24 mouse cellular contexts compared by ENCODE assay signal in genomic region chr13:96073555-96073954, GRCm38 (mm10). TPM values are rescaled to one million over a fixed set of nuclear protein-coding genes. Genes with fewer than 3 reads are reported as not detected.
A peak's percentile ranks its signal among the peaks of the same experiment; 100 is the strongest.
DNase-seq lines count a peak whose midpoint lies in the region; ATAC-seq and TF ChIP-seq lines count a peak whose summit lies in the region.
"Had no signal": no experiment of that assay in that cellular context is flagged by ENCODE, and none has a peak within 500 bp of the region (broad histone marks: within the 10 kb centered on the region; RNA-seq: fewer than 3 reads in every experiment).

No protein-coding gene starts in this region.

- DNase-seq in adrenal gland, adult (ENCODE audit: inconsistent age in 2 of 2, low spot score in 1 of 2), result peak; percentile 7 to 41
- DNase-seq in adrenal gland, postnatal 4 days (ENCODE audit: low spot score in 2 of 2), result no peak
- DNase-seq in hindbrain, embryonic 11.5 days (ENCODE audit: low spot score), result no peak
- DNase-seq in midbrain, embryonic 14.5 days, result peak; percentile 48
- DNase-seq in midbrain, embryonic 10.5 days (ENCODE audit: low spot score), result no peak
- peak; percentile 59 for DNase-seq in brain, embryonic 14.5 days (ENCODE audit: low read depth)
- no peak for DNase-seq in spleen, postnatal 36 days (ENCODE audit: low spot score in 2 of 2)
- DNase-seq: cerebellum, postnatal 36 days; kidney, adult 2 months; kidney, postnatal 14 days; lung, adult 2 months; thymus, adult 18-20 months had no signal

- no peaks in the 10 kb centered on the region; the same call in 1 of the 2 replicates for H3K9me3 ChIP-seq in hindbrain, embryonic 16.5 days (ENCODE audit: control insufficient read depth, low read length)
- H3K9me3 ChIP-seq in hindbrain, embryonic 11.5 days (ENCODE audit: control insufficient read depth, low read length), result no peaks in the 10 kb centered on the region
- H3K9me3 ChIP-seq in midbrain, embryonic 14.5 days (ENCODE audit: control insufficient read depth, low read length), result no peaks in the 10 kb centered on the region
- H3K9me3 ChIP-seq in midbrain, embryonic 10.5 days (replicated peaks), result no peaks in the 10 kb centered on the region
- H3K9me3 ChIP-seq: neural tube, embryonic 15.5 days had no signal

- H3K9ac ChIP-seq in hindbrain, embryonic 16.5 days (ENCODE audit: low read depth, low read length), result no peak overlapping the region
- no peak overlapping the region for H3K9ac ChIP-seq in hindbrain, embryonic 11.5 days (ENCODE audit: low read depth, low read length)
- H3K9ac ChIP-seq in midbrain, embryonic 14.5 days (replicated peaks; ENCODE audit: low read length), result no peak overlapping the region
- H3K9ac ChIP-seq: neural tube, embryonic 15.5 days had no signal

- ATAC-seq in hindbrain, embryonic 16.5 days, result 0 out of 2 replicates have a peak, but pooled peaks have one; percentile 64
- no peak for ATAC-seq in hindbrain, embryonic 11.5 days (ENCODE audit: low FRiP score)
- ATAC-seq in midbrain, embryonic 14.5 days (ENCODE audit: low FRiP score, low TSS enrichment), result no peak
- ATAC-seq: CD4-positive, CD25-positive, alpha-beta regulatory T cell, adult 4 months had no signal

- no peak for TF ChIP-seq CTCF in brain, embryonic 14.5 days (IDR thresholded peaks at IDR 0.05; ENCODE audit: borderline replicate concordance, extremely low read depth, insufficient read depth, insufficient read length)

- H3K4me3 ChIP-seq in hindbrain, embryonic 16.5 days (ENCODE audit: low read length), result no peak overlapping the region
- no peak overlapping the region for H3K4me3 ChIP-seq in hindbrain, embryonic 11.5 days (ENCODE audit: low read depth, low read length)
- no peak overlapping the region for H3K4me3 ChIP-seq in midbrain, embryonic 14.5 days (replicated peaks; ENCODE audit: low read depth, low read length)
- H3K4me3 ChIP-seq in midbrain, embryonic 10.5 days, result no peak overlapping the region
- H3K4me3 ChIP-seq: neural tube, embryonic 15.5 days had no signal

- TF ChIP-seq POLR2A in brain, embryonic 14.5 days (IDR thresholded peaks at IDR 0.05; ENCODE audit: borderline replicate concordance, extremely low read depth, insufficient read depth, insufficient read length, poor library complexity, severe bottlenecking), result no peak

- H3K27ac ChIP-seq in hindbrain, embryonic 16.5 days (ENCODE audit: low read depth, low read length), result no peak overlapping the region
- no peak overlapping the region for H3K27ac ChIP-seq in hindbrain, embryonic 11.5 days (ENCODE audit: low read depth, low read length)
- H3K27ac ChIP-seq in midbrain, embryonic 14.5 days (replicated peaks; ENCODE audit: low read depth, low read length), result no peak overlapping the region
- no peak overlapping the region for H3K27ac ChIP-seq in midbrain, embryonic 10.5 days (replicated peaks)
- H3K27ac ChIP-seq: macrophage; neural tube, embryonic 15.5 days had no signal

- H3K4me2 ChIP-seq in hindbrain, embryonic 16.5 days (ENCODE audit: low read length), result no peak overlapping the region
- H3K4me2 ChIP-seq in hindbrain, embryonic 11.5 days (replicated peaks; ENCODE audit: low read depth, low read length), result no peak overlapping the region
- H3K4me2 ChIP-seq in midbrain, embryonic 14.5 days (ENCODE audit: low read length), result no peak overlapping the region
- H3K4me2 ChIP-seq: neural tube, embryonic 15.5 days had no signal

- no peaks in the 10 kb centered on the region for H3K36me3 ChIP-seq in hindbrain, embryonic 16.5 days (ENCODE audit: control insufficient read depth, insufficient read depth, low read length)
- no peaks in the 10 kb centered on the region for H3K36me3 ChIP-seq in hindbrain, embryonic 11.5 days (ENCODE audit: control insufficient read depth, insufficient read depth, low read length)
- H3K36me3 ChIP-seq in midbrain, embryonic 14.5 days (ENCODE audit: control insufficient read depth, insufficient read depth, low read length), result no peaks in the 10 kb centered on the region
- no peaks in the 10 kb centered on the region for H3K36me3 ChIP-seq in midbrain, embryonic 10.5 days
- H3K36me3 ChIP-seq: G1E; neural tube, embryonic 15.5 days had no signal

- peaks cover 4% of the 10 kb centered on the region for H3K4me1 ChIP-seq in hindbrain, embryonic 16.5 days (ENCODE audit: control insufficient read depth, insufficient read depth, low read depth, low read length)
- H3K4me1 ChIP-seq in hindbrain, embryonic 11.5 days (replicated peaks; ENCODE audit: control insufficient read depth, insufficient read depth, low read length), result no peaks in the 10 kb centered on the region
- H3K4me1 ChIP-seq in midbrain, embryonic 14.5 days (ENCODE audit: control insufficient read depth, insufficient read depth, low read length), result peaks cover 4% of the 10 kb centered on the region; the same call in 1 of the 2 replicates
- H3K4me1 ChIP-seq in midbrain, embryonic 10.5 days, result no peaks in the 10 kb centered on the region

- no peaks in the 10 kb centered on the region for H3K27me3 ChIP-seq in hindbrain, embryonic 16.5 days (replicated peaks; ENCODE audit: control insufficient read depth, insufficient read depth, low read length)
- no peaks in the 10 kb centered on the region for H3K27me3 ChIP-seq in hindbrain, embryonic 11.5 days (ENCODE audit: control insufficient read depth, insufficient read depth, low read length)
- H3K27me3 ChIP-seq in midbrain, embryonic 14.5 days (ENCODE audit: control insufficient read depth, insufficient read depth, low read length), result no peaks in the 10 kb centered on the region
- no peaks in the 10 kb centered on the region for H3K27me3 ChIP-seq in midbrain, embryonic 10.5 days (ENCODE audit: low read depth, poor library complexity, severe bottlenecking)
- H3K27me3 ChIP-seq: neural tube, embryonic 15.5 days had no signal

- WGBS in hindbrain, embryonic 16.5 days, result 43% methylated on average over 8 of the region's 8 CpGs
- WGBS in hindbrain, embryonic 11.5 days, result 72% methylated on average over 8 of the region's 8 CpGs
- WGBS in midbrain, embryonic 14.5 days, result 51% methylated on average over 8 of the region's 8 CpGs
- 84% methylated on average over 8 of the region's 8 CpGs for WGBS in midbrain, embryonic 10.5 days

RNA-seq across cellular contexts. Expression of gene Gm20075, which starts 7.6 kb away (rescaled TPM):
- total RNA-seq in adrenal gland, postnatal 4 days (2021), result 10 to 100 TPM; 25.1 to 30.7 TPM
- polyA plus RNA-seq in hindbrain, embryonic 16.5 days (2015; fragmentation: Nextera tagmentation; extraction: Ambion mirVana), result 21.6 and 29.8 TPM in 2 replicates
- 36.7 and 38.9 TPM in 2 replicates for polyA plus RNA-seq in hindbrain, embryonic 11.5 days (2014; fragmentation: Nextera tagmentation; extraction: Ambion mirVana)
- polyA plus RNA-seq in midbrain, embryonic 14.5 days (2014; fragmentation: Nextera tagmentation; extraction: Ambion mirVana), result 27.2 and 30.6 TPM in 2 replicates
- polyA plus RNA-seq in midbrain, embryonic 10.5 days (2016; fragmentation: Nextera tagmentation; extraction: Ambion mirVana), result 36.8 and 38.5 TPM in 2 replicates
- polyA plus RNA-seq in brain, embryonic 14.5 days (2012; rRNA removed), result 2.4 and 3.2 TPM in 2 replicates
- polyA plus RNA-seq: small intestine, adult 2 months had no signal

RNA-seq across cellular contexts. Expression of gene Gm17190, which starts 8.3 kb away (rescaled TPM):
- total RNA-seq in adrenal gland, postnatal 4 days (2021), result not detected
- 0.39 and 0.40 TPM in 2 replicates for polyA plus RNA-seq in hindbrain, embryonic 16.5 days (2015; fragmentation: Nextera tagmentation; extraction: Ambion mirVana)
- 0.36 TPM in 1 of 2 replicates, not detected in the other for polyA plus RNA-seq in hindbrain, embryonic 11.5 days (2014; fragmentation: Nextera tagmentation; extraction: Ambion mirVana)
- polyA plus RNA-seq in midbrain, embryonic 14.5 days (2014; fragmentation: Nextera tagmentation; extraction: Ambion mirVana), result not detected in 2 replicates
- not detected in 2 replicates for polyA plus RNA-seq in midbrain, embryonic 10.5 days (2016; fragmentation: Nextera tagmentation; extraction: Ambion mirVana)
- not detected in 2 replicates for polyA plus RNA-seq in brain, embryonic 14.5 days (2012; rRNA removed)
- total RNA-seq: gastrocnemius, adult 8-10 months; heart, adult 8-10 months; layer of hippocampus, postnatal 10 days; left cerebral cortex, postnatal 10 days had no signal
- polyA plus RNA-seq: CD4-positive, CD25-positive, alpha-beta regulatory T cell, adult 4 months; G1E; heart, postnatal 0 days; kidney, adult 2 months; limb, embryonic 14.5 days; lung, adult 2 months; macrophage; small intestine, adult 2 months had no signal

RNA-seq across cellular contexts. Expression of gene Sv2c, which starts 58.8 kb away (rescaled TPM):
- total RNA-seq in adrenal gland, postnatal 4 days (2021), result 10 to 100 TPM in 1 of 2 experiments, 1 to 10 TPM in 1; 9.0 to 16.2 TPM
- polyA plus RNA-seq in hindbrain, embryonic 16.5 days (2015; fragmentation: Nextera tagmentation; extraction: Ambion mirVana), result 35.2 and 35.6 TPM in 2 replicates
- polyA plus RNA-seq in hindbrain, embryonic 11.5 days (2014; fragmentation: Nextera tagmentation; extraction: Ambion mirVana), result 7.9 and 8.1 TPM in 2 replicates
- 7.6 and 9.2 TPM in 2 replicates for polyA plus RNA-seq in midbrain, embryonic 14.5 days (2014; fragmentation: Nextera tagmentation; extraction: Ambion mirVana)
- polyA plus RNA-seq in midbrain, embryonic 10.5 days (2016; fragmentation: Nextera tagmentation; extraction: Ambion mirVana), result 1.1 and 1.2 TPM in 2 replicates
- polyA plus RNA-seq in brain, embryonic 14.5 days (2012; rRNA removed), result 4.7 and 16.3 TPM in 2 replicates
- polyA plus RNA-seq: macrophage had no signal

Comparison
In these comparisons a context has a peak if more than half of its experiments do, and no peak if none do; other contexts are left out.
1. DNase-seq: peak in adrenal gland, adult (2 of 2), midbrain, embryonic 14.5 days (single experiment) and brain, embryonic 14.5 days (single experiment); none in adrenal gland, postnatal 4 days (0 of 2), hindbrain, embryonic 11.5 days (single experiment), midbrain, embryonic 10.5 days (single experiment) and spleen, postnatal 36 days (0 of 2).